Mouse (Mus musculus) limb, embryonic 11.5 days (tissue): ENCODE results near the gene Myrfl. TPM values are rescaled to one million over a fixed set of nuclear protein-coding genes. Genes with fewer than 3 reads are reported as not detected.
A peak's percentile ranks its signal among the peaks of the same experiment; 100 is the strongest.

ENCODE experiments used
- ATAC-seq: fragments of 200-750 bp; cut with Nextera tagmentation; 2 replicates; pipeline ENCODE4 v1.8.0; 2017; ENCODE audit warnings: low read depth; ENCODE audit not compliant: insufficient number of reproducible peaks, low FRiP score, low TSS enrichment
- DNase-seq: peaks from one replicate; pipeline ENCODE4 v3.0.0-alpha.2; 2015; ENCODE audit warnings: low spot score
- H3K27ac ChIP-seq: fragments of 300-500 bp; sonication (generic); replicated peaks from 2 replicates; pipeline ENCODE4 v1.5.1; 2014; ENCODE audit warnings: low read depth, mild to moderate bottlenecking, low read length
- H3K27me3 ChIP-seq: fragments of 300-500 bp; sonication (generic); 2 replicates; pipeline ENCODE4 v1.6.1; 2014; ENCODE audit warnings: mild to moderate bottlenecking, low read length, mixed read lengths; ENCODE audit not compliant: control insufficient read depth, insufficient read depth
- H3K36me3 ChIP-seq: fragments of 300-500 bp; sonication (generic); 2 replicates; pipeline ENCODE4 v1.6.1; 2014; ENCODE audit warnings: mild to moderate bottlenecking, low read length, moderate library complexity, mixed read lengths; ENCODE audit not compliant: control insufficient read depth, insufficient read depth
- H3K4me1 ChIP-seq: fragments of 300-500 bp; sonication (generic); 2 replicates; pipeline ENCODE4 v1.6.1; 2014; ENCODE audit warnings: low read length, mixed read lengths; ENCODE audit not compliant: control insufficient read depth, insufficient read depth
- H3K4me2 ChIP-seq: fragments of 300-500 bp; sonication (generic); 2 replicates; pipeline ENCODE4 v1.6.1; 2014; ENCODE audit warnings: low read depth, mild to moderate bottlenecking, moderate library complexity; ENCODE audit not compliant: severe bottlenecking
- H3K4me3 ChIP-seq: fragments of 300-500 bp; sonication (generic); 2 replicates; pipeline ENCODE4 v1.5.1; 2014; ENCODE audit warnings: low read depth, low read length
- H3K9ac ChIP-seq: fragments of 300-500 bp; sonication (generic); 2 replicates; pipeline ENCODE4 v1.6.1; 2014; ENCODE audit warnings: mild to moderate bottlenecking, low read length
- H3K9me3 ChIP-seq: fragments of 300-500 bp; sonication (generic); 2 replicates; pipeline ENCODE4 v1.6.1; 2016; ENCODE audit warnings: low read length; ENCODE audit not compliant: control insufficient read depth
- WGBS: fragments of 180-500 bp; shearing (Covaris S2); extraction: QIAGEN DNeasy Blood & Tissue Kit; methylation state at CpG from one replicate; pipeline ENCODE4 v1.1.7; 2014; 5-methylcytosine and 5-hydroxymethylcytosine counted together
- polyA plus RNA-seq: library from polyadenylated mRNA; unstranded; fragments of >200 nt; fragmentation: Nextera tagmentation; extraction: Ambion mirVana; gene quantifications from 2 replicates; pipeline ENCODE4 v1.2.1, GENCODE M21; 2014

Gene Myrfl
- polyA plus RNA-seq = 0.07 and 0.16 TPM in 2 replicates

DNA sequence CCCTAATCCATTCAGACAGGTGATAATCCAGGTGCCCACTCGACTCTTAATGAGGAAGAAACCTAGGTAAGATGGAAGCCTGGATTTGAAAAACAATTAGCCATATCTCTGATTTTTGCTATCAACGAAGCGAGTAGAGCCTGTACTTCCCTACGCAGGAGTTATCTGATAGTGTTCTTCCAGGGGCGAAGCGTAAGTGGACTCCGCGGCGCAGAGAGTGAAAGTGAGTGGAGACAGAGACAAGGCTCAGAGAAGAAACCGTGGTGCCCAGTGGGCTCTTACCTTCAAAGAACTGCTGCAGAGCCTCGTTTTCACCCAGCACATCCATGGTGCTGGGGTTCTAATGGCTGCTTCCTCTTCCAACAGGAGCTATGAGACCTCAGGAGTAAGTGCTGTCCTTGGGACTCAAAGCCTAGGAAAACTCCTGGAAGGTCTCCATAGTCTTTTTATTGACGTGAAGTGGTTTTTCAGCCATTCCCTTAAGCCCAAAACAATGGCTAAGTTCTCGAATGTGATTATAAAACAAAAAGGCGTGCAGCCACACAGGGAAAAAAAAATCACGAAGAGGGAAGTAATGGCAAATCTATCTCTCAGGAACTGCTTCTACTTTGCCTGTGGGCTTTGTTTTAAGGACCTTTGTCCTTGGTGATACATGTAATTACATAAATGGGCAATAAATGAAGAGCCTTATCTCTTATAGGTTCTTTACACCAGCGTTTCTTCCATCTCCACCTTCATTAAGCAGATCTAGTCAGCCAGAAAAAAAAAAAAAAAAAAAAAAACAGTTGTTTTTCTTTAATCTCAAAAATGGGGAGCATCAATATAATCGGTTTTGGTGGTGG, at the start of gene Myrfl:
Gene Myrfl, minus strand, starts transcription at position 584 of the 842 bp plus-strand sequence.
- no peak for ATAC-seq
- H3K36me3 ChIP-seq = no peaks in the 10 kb centered on the region

DNA sequence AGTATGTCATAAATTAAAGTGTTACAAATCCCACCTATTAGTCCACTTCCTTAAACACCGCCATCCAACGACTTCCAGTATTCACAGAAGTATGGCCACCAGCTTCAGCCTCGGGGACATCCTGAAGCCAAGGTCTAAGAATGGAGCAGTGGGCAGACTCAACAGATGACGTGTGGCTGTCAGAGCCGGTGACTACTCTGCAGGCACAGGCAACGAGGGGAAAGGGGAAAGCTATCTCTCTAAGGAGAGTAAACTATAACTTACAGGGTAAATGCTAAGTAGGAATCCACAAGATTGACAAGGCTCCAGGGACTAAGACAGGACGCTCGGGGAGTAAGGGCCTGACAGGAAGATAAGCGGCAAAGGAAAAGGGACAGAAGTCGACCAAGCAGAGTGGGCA, 48.2 kb upstream of the Myrfl start:
- WGBS = 74% methylated on average over 10 of the region's 10 CpGs
- ATAC-seq (no peak), DNase-seq (no peak)
- Histone ChIP-seq H3K4me2 (no peak overlapping the region), H3K27ac (no peak overlapping the region), H3K9ac (no peak overlapping the region), H3K9me3 (no peaks in the 10 kb centered on the region), H3K27me3 (no peaks in the 10 kb centered on the region), H3K4me1 (peaks cover 4% of the 10 kb centered on the region; the same call in 1 of the 2 replicates), H3K4me3 (no peak overlapping the region), H3K36me3 (peaks cover 4% of the 10 kb centered on the region; the same call in 1 of the 2 replicates)

More for the DNA sequence above, at the start of gene Myrfl:
- H3K4me2 ChIP-seq = no peak within 1 kb of the TSS
- no peaks in the 10 kb centered on the region for H3K27me3 ChIP-seq
- 85% methylated on average over 17 of the region's 17 CpGs for WGBS
- no peak for DNase-seq
- H3K4me1 ChIP-seq = peaks cover 15% of the 10 kb centered on the region
- no peak within 1 kb of the TSS for H3K4me3 ChIP-seq
- no peak within 1 kb of the TSS for H3K27ac ChIP-seq
- H3K9me3 ChIP-seq = no peaks in the 10 kb centered on the region
- no peak within 1 kb of the TSS for H3K9ac ChIP-seq

DNA sequence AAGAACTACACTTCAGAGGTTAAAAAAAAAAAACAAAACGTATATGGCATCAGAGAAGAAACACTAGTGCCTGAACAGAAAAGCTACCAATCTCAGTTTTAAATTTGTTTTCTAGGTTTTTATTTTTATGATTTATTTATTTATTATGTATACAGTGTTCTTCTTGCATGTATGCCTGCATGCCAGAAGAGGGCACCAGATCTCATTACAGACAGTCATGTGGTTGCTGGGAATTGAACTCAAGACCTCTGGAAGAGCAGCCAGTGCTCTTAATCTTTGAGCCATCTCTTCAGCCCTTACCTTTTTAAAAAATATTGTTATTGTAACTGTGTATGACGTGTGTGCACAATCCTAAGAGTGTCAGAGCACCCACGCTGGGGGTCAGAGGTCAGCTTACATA, 47.4 kb upstream of the Myrfl start:
- ATAC-seq (no peak), DNase-seq (no peak)
- Histone ChIP-seq H3K9ac (no peak overlapping the region), H3K4me2 (no peak overlapping the region), H3K27ac (no peak overlapping the region), H3K4me3 (no peak overlapping the region), H3K9me3 (no peaks in the 10 kb centered on the region), H3K27me3 (no peaks in the 10 kb centered on the region), H3K36me3 (peaks cover 4% of the 10 kb centered on the region; the same call in 1 of the 2 replicates), H3K4me1 (peaks cover 4% of the 10 kb centered on the region; the same call in 1 of the 2 replicates)
- 86% methylated on average over 3 of the region's 3 CpGs for whole genome bisulfite sequencing

DNA sequence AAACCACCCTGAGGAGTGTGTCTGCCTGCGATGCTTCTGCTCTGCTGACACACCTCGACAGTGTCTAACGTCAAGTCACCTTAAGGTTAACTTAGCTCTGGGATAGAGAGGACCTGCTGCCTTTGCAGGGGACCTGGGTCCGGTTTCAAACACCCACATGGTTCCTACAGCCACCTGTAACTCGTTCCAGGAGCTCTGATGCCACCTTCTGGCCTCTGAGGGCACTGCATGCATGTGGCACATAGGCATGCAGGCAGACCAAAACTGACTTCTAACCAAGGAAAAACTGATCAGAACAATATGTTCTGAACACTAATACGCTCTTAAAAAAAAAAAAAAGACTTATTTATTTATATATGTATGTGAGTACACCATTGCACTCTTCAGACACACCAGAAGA, 46.3 kb upstream of the Myrfl start:
- WGBS = 94% methylated on average over 6 of the region's 6 CpGs
- peak; percentile 48 for DNase-seq
- H3K27me3 ChIP-seq = no peaks in the 10 kb centered on the region

DNA sequence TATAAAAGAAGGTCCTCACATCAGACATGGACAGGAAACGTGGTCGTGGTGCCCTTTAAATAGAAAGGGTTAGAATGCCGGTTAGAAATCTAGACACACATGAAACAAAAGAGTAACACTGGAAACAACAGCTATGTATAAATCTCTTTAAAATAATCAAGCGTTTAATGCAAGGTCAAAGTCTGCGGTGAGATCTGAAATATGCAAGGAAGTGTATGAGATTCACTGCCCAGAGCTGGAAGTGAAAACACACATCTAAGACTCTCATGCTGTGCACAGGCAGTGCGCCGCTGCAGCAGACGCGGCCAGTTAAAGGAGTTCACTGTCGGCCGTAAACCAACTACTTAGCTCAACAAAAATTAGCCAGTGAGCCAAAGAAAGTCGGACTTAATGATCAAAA, 38.3 kb upstream of the Myrfl start:
- no peak overlapping the region for H3K4me3 ChIP-seq
- no peak overlapping the region for H3K9ac ChIP-seq
- peaks cover 5% of the 10 kb centered on the region; the same call in 1 of the 2 replicates for H3K36me3 ChIP-seq
- H3K4me2 ChIP-seq = no peak overlapping the region
- H3K9me3 ChIP-seq = no peaks in the 10 kb centered on the region
- ATAC-seq = no peak
- H3K4me1 ChIP-seq = no peaks in the 10 kb centered on the region
- no peak for DNase-seq
- WGBS = 62% methylated on average over 12 of the region's 12 CpGs
- no peaks in the 10 kb centered on the region for H3K27me3 ChIP-seq
- H3K27ac ChIP-seq = no peak overlapping the region

More for the DNA sequence above, 46.3 kb upstream of the Myrfl start:
- Histone ChIP-seq H3K27ac (no peak overlapping the region), H3K9ac (no peak overlapping the region), H3K36me3 (peaks cover 4% of the 10 kb centered on the region; the same call in 1 of the 2 replicates), H3K4me2 (no peak overlapping the region), H3K4me3 (no peak overlapping the region), H3K4me1 (no peaks in the 10 kb centered on the region), H3K9me3 (no peaks in the 10 kb centered on the region)
- no peak for ATAC-seq

DNA sequence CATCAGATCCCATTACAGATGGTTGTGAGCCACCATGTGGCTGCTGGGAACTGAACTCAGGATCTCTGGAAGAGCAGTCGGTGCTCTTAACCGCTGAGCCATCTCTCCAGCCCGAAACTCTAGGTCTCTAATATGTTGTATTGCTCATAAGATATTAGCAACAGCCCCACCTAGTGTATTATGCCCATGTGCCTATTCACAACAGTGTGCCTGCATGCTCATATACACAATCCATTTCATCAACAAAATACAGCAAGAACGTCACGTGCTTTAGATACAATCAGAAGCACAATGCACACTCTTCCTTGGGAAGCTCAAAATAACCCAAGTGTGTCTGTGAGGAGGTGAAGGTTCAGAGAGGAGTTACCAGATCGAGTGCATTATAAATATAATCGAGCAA, 37.1 kb upstream of the Myrfl start:
- Histone ChIP-seq H3K4me2 (no peak overlapping the region), H3K9me3 (no peaks in the 10 kb centered on the region), H3K36me3 (peaks cover 5% of the 10 kb centered on the region; the same call in 1 of the 2 replicates), H3K4me3 (no peak overlapping the region), H3K9ac (no peak overlapping the region), H3K27ac (no peak overlapping the region), H3K27me3 (no peaks in the 10 kb centered on the region), H3K4me1 (no peaks in the 10 kb centered on the region)
- ATAC-seq (no peak), DNase-seq (no peak)
- WGBS = 91% methylated on average over 7 of the region's 7 CpGs

DNA sequence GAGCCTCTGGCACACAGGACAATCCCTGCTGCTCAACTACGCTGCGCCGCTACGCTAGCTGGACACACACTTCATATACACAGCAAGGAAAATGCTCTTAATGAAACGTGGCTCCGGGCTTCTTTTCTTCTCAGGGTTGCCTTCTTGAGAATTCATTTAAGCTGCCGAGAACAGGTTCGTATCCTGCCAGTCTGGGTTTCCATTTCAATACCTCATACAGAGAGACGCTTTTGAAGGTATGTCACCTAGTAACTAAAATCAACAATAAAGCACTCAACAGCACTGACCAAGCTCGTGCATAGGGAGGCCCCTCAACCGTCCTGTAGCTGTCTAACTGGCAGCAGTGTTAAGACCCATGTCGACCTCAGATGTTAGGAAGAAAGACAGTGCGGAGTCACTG, 35.7 kb upstream of the Myrfl start:
- Histone ChIP-seq H3K27me3 (no peaks in the 10 kb centered on the region), H3K9ac (no peak overlapping the region), H3K4me3 (no peak overlapping the region), H3K27ac (no peak overlapping the region), H3K4me1 (no peaks in the 10 kb centered on the region), H3K9me3 (no peaks in the 10 kb centered on the region), H3K36me3 (peaks cover 5% of the 10 kb centered on the region; the same call in 1 of the 2 replicates), H3K4me2 (no peak overlapping the region)
- DNase-seq (no peak), ATAC-seq (no peak)
- 91% methylated on average over 13 of the region's 13 CpGs for WGBS

DNA sequence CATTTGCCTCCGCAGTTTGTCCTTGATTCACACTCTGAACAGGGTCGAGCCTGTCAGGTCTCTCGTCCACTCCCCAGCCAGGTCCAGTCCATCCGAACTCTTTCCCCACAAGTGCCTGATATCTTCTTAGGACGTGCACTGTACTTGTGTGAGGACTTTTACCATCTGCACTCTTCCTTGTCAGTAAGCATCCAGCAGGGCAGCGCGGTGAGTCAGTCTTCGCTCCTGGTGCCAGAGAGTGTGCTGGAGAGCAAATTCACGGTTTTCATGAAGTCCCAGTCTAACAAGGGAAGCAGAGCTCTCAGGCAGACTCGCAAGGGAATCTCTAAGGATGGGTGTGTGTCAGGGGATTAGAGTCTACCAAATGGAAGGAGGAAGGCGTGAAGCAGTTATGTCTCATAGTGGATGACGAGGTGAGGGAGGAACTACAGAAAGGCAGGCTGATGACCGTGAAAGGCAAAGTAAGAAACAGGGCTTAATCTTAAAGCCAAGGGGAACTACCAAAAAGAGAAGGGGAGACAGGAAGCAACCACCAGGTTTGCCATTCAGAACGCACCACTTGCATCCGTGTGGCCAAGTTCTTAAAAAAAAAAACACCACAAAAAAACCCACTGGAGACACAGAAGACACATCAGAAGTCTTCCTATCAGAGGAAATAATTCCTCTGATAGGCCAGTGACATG, 34.9 kb upstream of the Myrfl start:
- 83% methylated on average over 15 of the region's 15 CpGs for WGBS
- no peak overlapping the region for H3K4me2 ChIP-seq
- DNase-seq (no peak), ATAC-seq (no peak)
- no peak overlapping the region for H3K27ac ChIP-seq
- no peaks in the 10 kb centered on the region for H3K4me1 ChIP-seq
- peaks cover 5% of the 10 kb centered on the region; the same call in 1 of the 2 replicates for H3K36me3 ChIP-seq
- no peaks in the 10 kb centered on the region for H3K9me3 ChIP-seq
- H3K4me3 ChIP-seq = no peak overlapping the region
- H3K27me3 ChIP-seq = no peaks in the 10 kb centered on the region
- no peak overlapping the region for H3K9ac ChIP-seq
